Mouse (Mus musculus) heart, embryonic 10.5 days (tissue): ENCODE data around the gene Tmed10. TPM values are rescaled to one million over a fixed set of nuclear protein-coding genes. Genes with fewer than 3 reads are reported as not detected.

Source experiments
- DNase-seq: peaks from one replicate; pipeline ENCODE4 v3.0.0-alpha.2; 2017; ENCODE audit warnings: low spot score
- H3K27ac ChIP-seq: fragments of 300-500 bp; sonication (generic); 2 replicates; pipeline ENCODE4 v1.5.1; 2016; ENCODE audit warnings: mild to moderate bottlenecking
- H3K27me3 ChIP-seq: fragments of 300-500 bp; sonication (generic); 2 replicates; pipeline ENCODE4 v1.6.1; 2016; ENCODE audit warnings: mild to moderate bottlenecking; ENCODE audit not compliant: poor library complexity, insufficient read depth, severe bottlenecking
- H3K36me3 ChIP-seq: fragments of 300-500 bp; sonication (generic); 2 replicates; pipeline ENCODE4 v1.6.1; 2016; ENCODE audit warnings: mild to moderate bottlenecking, moderate library complexity
- H3K4me1 ChIP-seq: fragments of 300-500 bp; sonication (generic); 2 replicates; pipeline ENCODE4 v1.6.1; 2016; ENCODE audit warnings: mild to moderate bottlenecking
- H3K4me3 ChIP-seq: fragments of 300-500 bp; sonication (generic); 2 replicates; pipeline ENCODE4 v1.5.1; 2016; ENCODE audit warnings: mild to moderate bottlenecking, moderate library complexity
- H3K9me3 ChIP-seq: fragments of 300-500 bp; sonication (generic); 2 replicates; pipeline ENCODE4 v1.6.1; 2016; ENCODE audit warnings: mild to moderate bottlenecking, moderate library complexity
- WGBS: fragments of 180-500 bp; shearing (Covaris S2); methylation state at CpG from one replicate; pipeline ENCODE4 v1.1.7; 2016; 5-methylcytosine and 5-hydroxymethylcytosine counted together
- polyA plus RNA-seq: library from polyadenylated mRNA; unstranded; fragments of >200 nt; fragmentation: Nextera tagmentation; extraction: Ambion mirVana; gene quantifications from 2 replicates; pipeline ENCODE4 v1.2.1, GENCODE M21; 2016

The Tmed10 gene
- 308 and 314 TPM in 2 replicates for polyA plus RNA-seq

DNA sequence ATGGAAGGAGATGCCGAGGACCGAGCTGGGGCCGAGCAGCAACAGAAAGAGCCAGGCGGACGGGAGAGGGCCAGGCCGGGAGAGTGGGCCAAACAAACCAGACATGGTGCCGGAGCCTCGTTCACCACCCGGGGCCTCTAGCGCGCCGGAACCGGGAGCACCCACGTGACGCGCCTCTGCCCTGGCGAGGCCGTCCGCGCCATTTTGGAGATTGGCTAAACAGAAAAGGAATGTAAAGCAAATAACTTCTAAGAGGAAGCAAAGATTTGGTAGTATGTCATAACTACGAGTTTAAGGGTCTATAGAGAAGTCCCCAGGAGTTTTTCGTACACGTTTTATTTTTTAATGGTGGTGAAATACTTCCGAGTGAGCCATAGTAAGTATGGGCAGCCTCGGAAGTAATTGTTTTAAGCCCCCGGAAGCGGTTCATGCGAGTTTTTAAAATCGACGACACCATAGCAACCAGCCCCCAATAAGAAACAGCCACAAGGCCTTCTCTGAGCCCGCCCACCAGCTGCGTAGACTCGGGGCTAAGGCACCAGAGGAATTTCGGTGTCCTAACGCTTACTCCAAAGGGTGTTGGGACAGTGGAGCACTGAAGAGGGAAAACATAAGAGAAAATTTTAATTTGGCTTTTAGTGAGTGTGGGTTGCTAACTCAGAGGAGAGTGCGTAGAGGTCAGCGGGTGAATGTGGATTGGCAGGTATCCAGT, at the start of gene Tmed10:
TSS of gene Tmed10 (minus strand) at position 287 of the 712 bp plus-strand sequence.
- Histone ChIP-seq H3K4me1 (peaks cover 25% of the 10 kb centered on the region), H3K27ac (peak within 1 kb of the TSS; percentile 99), H3K4me3 (peak within 1 kb of the TSS; percentile 95), H3K36me3 (no peaks in the 10 kb centered on the region), H3K9me3 (no peaks in the 10 kb centered on the region), H3K27me3 (no peaks in the 10 kb centered on the region)
- WGBS = under 1% methylated on average over 37 of the region's 37 CpGs
- DNase-seq = peak; percentile 95

DNA sequence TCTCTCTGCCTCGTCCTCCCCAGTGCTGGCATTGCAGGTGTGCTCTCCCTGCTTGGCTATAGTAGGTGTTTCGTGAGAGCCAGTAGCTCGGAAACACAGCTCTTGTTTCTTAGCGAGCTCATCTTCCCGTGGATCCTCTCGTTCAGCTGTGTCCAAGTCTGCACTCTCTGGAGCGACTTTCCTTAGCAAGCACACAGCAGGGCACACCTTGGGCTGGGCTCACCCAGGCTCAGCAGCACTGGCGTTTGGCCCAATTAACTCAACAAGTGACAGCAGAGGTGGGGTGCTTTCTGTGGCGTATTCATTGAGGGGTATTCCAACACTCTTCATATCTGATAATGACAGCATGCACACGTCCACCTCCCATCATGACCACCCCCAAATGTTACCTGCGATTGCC, 48.6 kb upstream of the Tmed10 start:
- Histone ChIP-seq H3K27me3 (no peaks in the 10 kb centered on the region), H3K36me3 (no peaks in the 10 kb centered on the region), H3K9me3 (no peaks in the 10 kb centered on the region), H3K27ac (peak overlapping the region; percentile 1; the same call in 1 of the 2 replicates), H3K4me3 (no peak overlapping the region), H3K4me1 (peaks cover 39% of the 10 kb centered on the region)
- no peak for DNase-seq
- WGBS = 78% methylated on average over 11 of the region's 11 CpGs

DNA sequence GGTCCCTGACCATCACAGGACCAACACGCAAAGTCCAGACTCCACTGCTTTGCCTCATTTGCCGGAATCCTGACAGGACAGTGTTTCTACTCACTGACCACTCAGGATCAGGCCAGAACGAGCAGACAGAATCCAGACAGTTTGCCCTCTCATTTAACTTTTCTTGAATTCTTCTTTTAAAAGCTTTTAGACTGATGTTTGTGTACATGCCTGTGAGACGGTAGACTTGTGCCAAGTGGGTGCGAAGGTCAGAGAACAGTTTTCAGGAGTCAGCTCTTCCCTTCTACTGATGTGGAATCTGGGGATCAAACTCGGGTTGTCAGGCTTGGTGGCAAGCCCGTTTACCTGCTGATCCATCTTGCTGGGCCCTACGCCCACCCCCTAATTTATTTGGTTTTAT, 47.9 kb upstream of the Tmed10 start:
- Histone ChIP-seq H3K4me3 (no peak overlapping the region), H3K36me3 (no peaks in the 10 kb centered on the region), H3K9me3 (no peaks in the 10 kb centered on the region), H3K27me3 (no peaks in the 10 kb centered on the region), H3K4me1 (peaks cover 32% of the 10 kb centered on the region), H3K27ac (no peak overlapping the region)
- DNase-seq = no peak
- 77% methylated on average over 8 of the region's 8 CpGs for WGBS

DNA sequence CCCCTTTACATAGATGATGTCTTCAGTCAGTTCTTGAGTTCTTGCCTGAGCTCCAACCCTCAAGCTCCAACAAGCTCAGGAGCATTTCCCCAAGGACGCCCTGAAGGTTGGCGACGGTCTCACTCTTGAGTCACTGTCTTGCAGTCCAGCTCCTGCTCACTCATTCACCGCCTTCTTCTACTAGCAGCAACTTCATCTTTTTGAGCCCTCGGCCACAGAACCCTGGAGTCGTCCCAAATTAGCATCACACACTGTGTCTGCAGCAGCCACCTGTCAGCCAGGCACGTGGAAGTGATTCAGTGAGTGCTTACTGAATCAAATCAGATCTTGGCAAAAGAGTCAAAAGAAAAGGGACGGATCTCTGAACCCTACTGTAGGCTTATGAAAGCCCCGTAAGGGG, 46.3 kb upstream of the Tmed10 start:
- Histone ChIP-seq H3K36me3 (no peaks in the 10 kb centered on the region), H3K9me3 (no peaks in the 10 kb centered on the region), H3K4me1 (peaks cover 30% of the 10 kb centered on the region), H3K27me3 (no peaks in the 10 kb centered on the region), H3K4me3 (no peak overlapping the region), H3K27ac (no peak overlapping the region; the same call in none of the 2 replicates)
- WGBS = 55% methylated on average over 9 of the region's 9 CpGs
- no peak for DNase-seq

DNA sequence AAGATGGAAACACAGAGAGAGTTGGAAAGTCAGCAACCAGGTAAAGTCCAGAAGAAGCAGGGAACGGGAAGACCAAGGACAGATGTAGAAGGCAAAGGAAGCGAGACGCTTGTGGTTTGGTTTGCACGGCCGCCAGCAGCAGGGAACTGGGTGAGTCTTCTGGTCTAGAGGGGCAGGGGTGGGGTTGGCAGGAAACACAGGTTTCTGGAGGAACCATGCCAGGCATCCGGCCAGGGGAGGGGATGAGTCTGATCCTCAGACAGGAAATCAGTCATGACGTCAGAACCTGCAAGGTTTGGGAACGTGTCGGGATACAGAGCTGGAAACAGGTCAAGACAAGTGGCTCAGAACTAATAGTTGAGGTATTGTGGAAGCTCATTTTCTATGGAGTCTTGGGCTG, 43.2 kb upstream of the Tmed10 start:
- peaks cover 14% of the 10 kb centered on the region; the same call in 1 of the 2 replicates for H3K4me1 ChIP-seq
- DNase-seq = no peak
- no peaks in the 10 kb centered on the region for H3K9me3 ChIP-seq
- 66% methylated on average over 9 of the region's 9 CpGs for WGBS
- no peak overlapping the region for H3K4me3 ChIP-seq
- no peak overlapping the region for H3K27ac ChIP-seq
- H3K36me3 ChIP-seq = no peaks in the 10 kb centered on the region
- no peaks in the 10 kb centered on the region for H3K27me3 ChIP-seq

DNA sequence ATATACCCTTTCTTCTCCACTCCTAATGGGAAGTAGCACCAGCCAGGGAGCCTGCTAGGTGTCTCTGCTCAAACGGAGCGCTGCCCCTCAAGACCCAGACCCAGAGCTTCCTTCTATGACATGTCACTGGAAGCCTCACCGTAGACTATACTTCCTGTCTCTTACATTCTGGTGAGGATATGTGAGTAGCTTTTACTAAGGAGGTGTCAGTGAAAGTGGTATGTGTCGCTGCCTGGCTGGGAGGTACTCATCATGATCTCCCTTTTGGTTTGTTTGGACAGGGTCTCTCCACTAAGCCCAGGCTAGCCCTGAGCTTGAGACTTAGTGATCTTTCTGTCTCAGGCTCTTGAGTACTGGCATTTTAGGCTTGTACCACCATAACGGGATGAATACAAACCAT, 41.7 kb upstream of the Tmed10 start:
- DNase-seq = no peak
- Histone ChIP-seq H3K27ac (no peak overlapping the region), H3K4me3 (no peak overlapping the region), H3K9me3 (peaks cover 3% of the 10 kb centered on the region; the same call in 1 of the 2 replicates), H3K4me1 (peaks cover 14% of the 10 kb centered on the region; the same call in 1 of the 2 replicates), H3K27me3 (no peaks in the 10 kb centered on the region), H3K36me3 (no peaks in the 10 kb centered on the region)
- 79% methylated on average over 5 of the region's 5 CpGs for WGBS

DNA sequence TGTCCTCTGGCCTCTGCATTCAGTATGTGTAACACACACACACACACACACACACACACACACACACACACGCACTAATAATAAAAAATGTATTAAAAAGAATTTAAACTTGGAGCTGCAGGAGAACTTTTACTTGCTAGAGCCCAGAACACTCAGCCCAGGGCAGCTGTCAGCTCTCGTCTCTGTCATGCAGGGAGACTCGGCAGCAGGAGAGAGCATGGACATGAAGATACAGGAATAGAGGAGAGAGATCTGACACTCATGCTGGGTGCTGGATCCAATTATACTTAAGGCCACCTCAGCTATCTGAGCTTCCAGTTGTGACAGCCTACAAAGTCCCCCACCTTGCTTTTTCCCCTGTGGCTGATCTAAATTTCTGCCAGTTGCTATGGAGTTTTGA, 41.2 kb upstream of the Tmed10 start:
- H3K36me3 ChIP-seq = no peaks in the 10 kb centered on the region
- peaks cover 11% of the 10 kb centered on the region; the same call in 1 of the 2 replicates for H3K4me1 ChIP-seq
- 61% methylated on average over 3 of the region's 3 CpGs for WGBS
- no peak for DNase-seq
- H3K4me3 ChIP-seq = no peak overlapping the region
- peaks cover 3% of the 10 kb centered on the region; the same call in 1 of the 2 replicates for H3K9me3 ChIP-seq
- H3K27ac ChIP-seq = no peak overlapping the region
- H3K27me3 ChIP-seq = no peaks in the 10 kb centered on the region

DNA sequence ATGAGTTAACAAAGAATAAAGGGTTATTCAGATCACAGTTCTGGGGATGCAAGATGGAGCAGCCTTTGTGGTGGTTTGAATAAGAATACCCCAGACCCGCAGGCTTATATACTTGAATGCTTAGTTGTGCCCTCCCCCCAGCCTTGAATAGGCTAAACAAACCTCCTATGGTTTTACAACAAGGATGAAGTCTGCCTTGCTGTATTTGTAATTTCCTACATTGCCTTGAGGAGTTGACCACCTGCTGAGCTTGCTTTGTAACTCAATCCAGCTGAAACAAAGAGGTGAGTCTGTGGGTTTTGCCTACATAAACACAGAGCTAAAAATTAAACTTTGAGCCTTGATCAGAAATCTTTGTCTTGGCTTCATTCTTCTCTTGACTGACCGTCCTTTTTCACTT, 36.5 kb upstream of the Tmed10 start:
- WGBS = 74% methylated on average over 2 of the region's 2 CpGs
- Histone ChIP-seq H3K9me3 (peaks cover 3% of the 10 kb centered on the region; the same call in 1 of the 2 replicates), H3K4me3 (no peak overlapping the region), H3K27me3 (no peaks in the 10 kb centered on the region), H3K36me3 (no peaks in the 10 kb centered on the region), H3K27ac (no peak overlapping the region), H3K4me1 (peaks cover 1% of the 10 kb centered on the region; the same call in 1 of the 2 replicates)
- no peak for DNase-seq

DNA sequence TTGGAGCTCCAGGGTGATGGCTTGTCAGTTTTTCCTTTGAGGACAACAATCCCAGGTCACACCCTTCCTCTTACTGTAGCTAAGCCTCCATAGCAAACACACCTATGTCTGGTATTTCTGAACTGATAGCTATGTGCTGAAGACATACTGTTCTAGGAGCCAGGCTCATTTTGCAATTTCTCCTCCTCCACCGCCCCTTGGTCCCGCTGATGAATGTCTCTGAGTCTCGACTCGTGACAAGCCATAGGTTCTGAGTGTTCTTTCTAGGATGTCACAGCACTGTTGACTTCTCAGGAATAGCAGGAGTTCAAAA, 23.3 kb upstream of the Tmed10 start:
- Histone ChIP-seq H3K36me3 (no peaks in the 10 kb centered on the region), H3K4me3 (no peak overlapping the region), H3K4me1 (peaks cover 38% of the 10 kb centered on the region), H3K27ac (no peak overlapping the region), H3K27me3 (no peaks in the 10 kb centered on the region), H3K9me3 (no peaks in the 10 kb centered on the region)
- no peak for DNase-seq
- WGBS = 68% methylated on average over 4 of the region's 4 CpGs

DNA sequence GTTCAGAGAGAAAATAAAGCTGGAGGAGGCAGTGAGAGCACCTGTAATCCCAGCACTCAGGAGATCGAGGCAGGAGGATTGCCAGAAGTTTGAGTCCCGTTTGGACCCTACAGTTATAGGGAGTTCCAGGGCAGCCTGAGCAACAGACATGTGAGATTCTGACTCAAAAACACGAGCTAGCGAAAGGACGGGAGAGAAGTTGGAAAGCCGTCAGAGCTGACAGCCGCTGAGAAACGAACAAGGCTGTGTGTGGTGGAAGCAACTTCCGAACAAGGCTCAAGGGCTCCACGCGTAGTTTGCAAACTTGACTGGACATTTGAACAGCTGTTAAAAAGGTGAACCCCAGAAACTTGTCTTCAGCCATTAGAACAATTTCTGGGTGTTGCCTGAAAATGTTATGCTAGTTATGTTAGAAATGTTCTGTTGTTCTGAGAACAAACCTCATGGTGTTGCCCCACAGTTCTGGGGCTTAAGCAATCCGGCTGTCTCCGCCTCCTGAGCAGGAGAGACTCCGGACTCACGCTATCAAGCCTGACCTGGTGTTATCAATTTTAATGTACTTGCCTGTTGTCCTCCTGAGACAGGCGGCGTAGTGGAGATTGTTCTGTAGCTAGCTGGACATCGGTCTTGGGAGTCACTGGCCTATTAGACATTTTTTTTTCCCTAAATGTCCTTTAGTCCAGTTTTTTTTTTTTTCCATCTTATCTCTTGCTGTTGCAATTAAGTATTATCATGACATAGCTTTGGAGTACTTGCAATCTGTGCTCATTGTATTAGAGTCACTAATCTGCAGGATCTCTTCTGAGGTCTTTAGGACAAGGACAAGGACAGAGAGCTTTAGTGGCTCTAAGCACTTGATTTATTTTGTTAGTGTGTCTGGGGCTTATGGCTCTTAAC, 22.7 kb upstream of the Tmed10 start:
- Histone ChIP-seq H3K4me3 (no peak overlapping the region), H3K4me1 (peaks cover 44% of the 10 kb centered on the region), H3K27me3 (no peaks in the 10 kb centered on the region), H3K27ac (peak overlapping the region; percentile 42), H3K9me3 (no peaks in the 10 kb centered on the region), H3K36me3 (no peaks in the 10 kb centered on the region)
- 61% methylated on average over 18 of the region's 18 CpGs for WGBS
- no peak for DNase-seq

DNA sequence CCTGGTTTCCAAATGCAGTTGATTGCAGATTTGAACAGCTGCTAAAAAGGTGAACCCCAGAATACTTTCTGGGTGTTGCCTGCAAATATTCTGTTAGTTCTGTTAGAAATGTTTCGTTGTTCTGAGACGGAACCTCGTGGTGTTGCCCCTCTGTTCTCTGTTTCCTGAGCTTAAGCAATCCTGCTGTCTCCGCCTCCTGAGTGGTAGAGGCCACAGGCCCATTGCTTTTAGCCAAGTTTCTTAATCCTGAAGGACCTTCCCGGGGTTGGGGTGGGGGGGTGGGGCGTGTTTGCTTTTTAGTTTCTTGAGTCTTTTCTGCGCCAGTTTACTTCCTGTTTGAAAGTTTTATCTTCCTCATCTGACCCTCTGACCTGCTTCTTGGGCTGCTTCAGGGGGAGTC, 19.3 kb upstream of the Tmed10 start:
- Histone ChIP-seq H3K4me3 (no peak overlapping the region), H3K27me3 (no peaks in the 10 kb centered on the region), H3K9me3 (no peaks in the 10 kb centered on the region), H3K4me1 (peaks cover 57% of the 10 kb centered on the region), H3K36me3 (no peaks in the 10 kb centered on the region), H3K27ac (peak overlapping the region; percentile 56; the same call in 1 of the 2 replicates)
- DNase-seq = no peak
- WGBS = 63% methylated on average over 7 of the region's 7 CpGs

DNA sequence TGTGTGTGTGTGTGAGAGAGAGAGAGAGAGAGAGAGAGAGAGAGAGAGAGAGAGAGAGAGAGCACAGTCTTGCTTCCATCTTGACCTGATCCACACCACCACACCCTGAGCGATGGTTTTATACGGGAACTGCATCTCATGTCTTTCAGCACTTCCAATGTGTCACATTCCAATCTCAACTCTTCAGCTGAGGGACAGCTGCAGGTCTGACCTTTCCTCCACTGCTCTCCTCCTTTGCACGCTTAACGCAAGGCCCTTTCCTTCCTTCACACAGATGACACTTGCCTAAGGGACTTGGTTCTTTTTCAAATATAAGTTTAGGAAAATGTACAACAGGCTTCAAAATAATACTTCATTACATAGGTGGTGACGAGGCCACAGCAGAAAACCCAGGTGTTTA, 18.9 kb upstream of the Tmed10 start:
- H3K27ac ChIP-seq = peak overlapping the region; percentile 56; the same call in 1 of the 2 replicates
- peaks cover 57% of the 10 kb centered on the region for H3K4me1 ChIP-seq
- no peaks in the 10 kb centered on the region for H3K27me3 ChIP-seq
- no peak for DNase-seq
- H3K36me3 ChIP-seq = no peaks in the 10 kb centered on the region
- no peak overlapping the region for H3K4me3 ChIP-seq
- no peaks in the 10 kb centered on the region for H3K9me3 ChIP-seq
- 36% methylated on average over 5 of the region's 5 CpGs for whole genome bisulfite sequencing

DNA sequence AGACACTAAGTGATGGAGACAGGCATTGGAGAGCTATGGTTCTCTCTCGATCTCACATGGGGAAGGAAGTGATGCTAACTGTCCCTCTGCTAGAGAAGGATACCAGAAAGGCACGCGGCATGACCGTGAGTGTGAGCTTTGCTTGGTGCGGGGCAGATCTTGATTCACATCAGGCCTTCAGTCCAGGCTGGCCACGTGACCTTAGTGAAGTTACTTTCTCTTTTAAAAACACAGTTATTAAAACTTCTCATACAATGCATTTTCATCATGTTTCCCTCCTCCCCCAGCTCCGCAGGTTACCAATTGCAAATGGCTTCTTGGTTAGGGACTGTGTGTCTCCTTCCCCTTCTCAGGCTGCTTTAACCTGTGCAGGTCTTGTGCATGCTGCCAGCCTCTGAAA, 16.5 kb upstream of the Tmed10 start:
- no peak overlapping the region for H3K27ac ChIP-seq
- H3K4me1 ChIP-seq = peaks cover 41% of the 10 kb centered on the region
- no peak overlapping the region for H3K4me3 ChIP-seq
- H3K27me3 ChIP-seq = no peaks in the 10 kb centered on the region
- 94% methylated on average over 7 of the region's 7 CpGs for WGBS
- no peaks in the 10 kb centered on the region for H3K36me3 ChIP-seq
- DNase-seq = no peak
- H3K9me3 ChIP-seq = no peaks in the 10 kb centered on the region
